Mouse (Mus musculus): ENCODE data around the gene Gm17654.
"Not testable (repeated sequence)": the region's sequence is repeated elsewhere in the genome, so short reads cannot be mapped to it uniquely, and the experiment has no call there.

Gm17654 gene

GRCm38 (mm10) chr14:43579046-43579445 is at the start of gene Gm17654:
TSS of gene Gm17654 (minus strand) at chr14:43579146.
- not testable (repeated sequence) for DNase-seq

- not testable (repeated sequence) for DNase-seq
Observed at GRCm38 (mm10) chr14:43607913-43608312, 29.0 kb upstream of the Gm17654 start, which contains the start of gene Gm10375. TSS of gene Gm10375 (minus strand) at chr14:43608013.

- DNase-seq = not testable (repeated sequence)
Observed at GRCm38 (mm10) chr14:43577969-43578368, 977 bp downstream of the Gm17654 start.

- not testable (repeated sequence) for DNase-seq
Observed at GRCm38 (mm10) chr14:43552271-43552670, 26.7 kb downstream of the Gm17654 start.

- not testable (repeated sequence) for DNase-seq
Observed at GRCm38 (mm10) chr14:43546281-43546680, 32.7 kb downstream of the Gm17654 start.

- not testable (repeated sequence) for DNase-seq
Observed at GRCm38 (mm10) chr14:43543276-43543675, 35.7 kb downstream of the Gm17654 start, which contains the start of gene Gm5799. TSS of gene Gm5799 (plus strand) at chr14:43543576.

GRCm38 (mm10) chr14:43538144-43538543 is 40.8 kb downstream of the Gm17654 start:
- not testable (repeated sequence) for DNase-seq

GRCm38 (mm10) chr14:43532387-43532786 is 46.6 kb downstream of the Gm17654 start:
- DNase-seq = peak; percentile 68

GRCm38 (mm10) chr14:43532011-43532383 is 46.9 kb downstream of the Gm17654 start:
- not testable (repeated sequence) for DNase-seq

GRCm38 (mm10) chr14:43531052-43532010 is 47.6 kb downstream of the Gm17654 start:
- not testable (repeated sequence) for DNase-seq

Data from kidney, adult 9 months (tissue).